Mouse (Mus musculus): ENCODE data around the gene Cacna2d3.

Cacna2d3 gene

GRCm38 (mm10) chr14:29382786-29383185 is 338.9 kb downstream of the Cacna2d3 start:
- no peak for DNase-seq

GRCm38 (mm10) chr14:29366911-29367310 is 354.8 kb downstream of the Cacna2d3 start:
- no peak for DNase-seq

GRCm38 (mm10) chr14:29362448-29362847 is 359.2 kb downstream of the Cacna2d3 start:
- no peak for DNase-seq

GRCm38 (mm10) chr14:29350627-29351026 is 371.0 kb downstream of the Cacna2d3 start:
- no peak for DNase-seq

- DNase-seq = no peak
These were observed 380.1 kb downstream of the Cacna2d3 start for GRCm38 (mm10) chr14:29341581-29341980.

GRCm38 (mm10) chr14:29340728-29341127 is 380.9 kb downstream of the Cacna2d3 start:
- no peak for DNase-seq

GRCm38 (mm10) chr14:29334897-29335296 is 386.8 kb downstream of the Cacna2d3 start:
- DNase-seq = no peak

GRCm38 (mm10) chr14:29334216-29334615 is 387.4 kb downstream of the Cacna2d3 start:
- no peak for DNase-seq

GRCm38 (mm10) chr14:29324430-29324782 is 397.3 kb downstream of the Cacna2d3 start:
- DNase-seq = no peak

GRCm38 (mm10) chr14:29323718-29324429 is 397.8 kb downstream of the Cacna2d3 start:
- DNase-seq = no peak

GRCm38 (mm10) chr14:29313431-29313830 is 408.2 kb downstream of the Cacna2d3 start:
- DNase-seq = no peak

- DNase-seq = no peak
These were observed 416.0 kb downstream of the Cacna2d3 start for GRCm38 (mm10) chr14:29305623-29306022.

- no peak for DNase-seq
These were observed 425.4 kb downstream of the Cacna2d3 start for GRCm38 (mm10) chr14:29296185-29296754.

- no peak for DNase-seq
These were observed 442.8 kb downstream of the Cacna2d3 start for GRCm38 (mm10) chr14:29278901-29279300.

- no peak for DNase-seq
These were observed 443.3 kb downstream of the Cacna2d3 start for GRCm38 (mm10) chr14:29278401-29278800.

GRCm38 (mm10) chr14:29277701-29278100 is 444.0 kb downstream of the Cacna2d3 start:
- no peak for DNase-seq

- no peak for DNase-seq
These were observed 447.8 kb downstream of the Cacna2d3 start for GRCm38 (mm10) chr14:29273890-29274289.

- no peak for DNase-seq
These were observed 451.1 kb downstream of the Cacna2d3 start for GRCm38 (mm10) chr14:29270541-29270940.

GRCm38 (mm10) chr14:29269816-29270215 is 451.8 kb downstream of the Cacna2d3 start:
- no peak for DNase-seq

- DNase-seq = no peak
These were observed 453.1 kb downstream of the Cacna2d3 start for GRCm38 (mm10) chr14:29268609-29269008.

GRCm38 (mm10) chr14:29267233-29267874 is 454.3 kb downstream of the Cacna2d3 start:
- no peak for DNase-seq

- DNase-seq = no peak
These were observed 461.0 kb downstream of the Cacna2d3 start for GRCm38 (mm10) chr14:29260621-29261020.

- no peak for DNase-seq
These were observed 478.1 kb downstream of the Cacna2d3 start for GRCm38 (mm10) chr14:29243516-29243915.

- no peak for DNase-seq
These were observed 483.2 kb downstream of the Cacna2d3 start for GRCm38 (mm10) chr14:29238446-29238845.
